Mouse (Mus musculus) kidney, adult 9 months (tissue): ENCODE data around the gene Elmsan1.

Experiments used
- DNase-seq: peaks from one replicate; pipeline ENCODE4 v3.0.0; 2022

Elmsan1 gene

GRCm38 (mm10) chr12:84214495-84215175, 4.0 kb downstream of the Elmsan1 start:
- no peak for DNase-seq

- peak; percentile 73 for DNase-seq
Measured at GRCm38 (mm10) chr12:84212297-84212696, 6.4 kb downstream of the Elmsan1 start.

GRCm38 (mm10) chr12:84211021-84211538, 7.6 kb downstream of the Elmsan1 start:
- no peak for DNase-seq

GRCm38 (mm10) chr12:84210288-84210687, 8.4 kb downstream of the Elmsan1 start:
- peak; percentile 73 for DNase-seq

- no peak for DNase-seq
Measured at GRCm38 (mm10) chr12:84209093-84209492, 9.6 kb downstream of the Elmsan1 start.

- no peak for DNase-seq
Measured at GRCm38 (mm10) chr12:84207209-84207817, 11.4 kb downstream of the Elmsan1 start.

- DNase-seq = peak; percentile 75
Measured at GRCm38 (mm10) chr12:84206525-84206924, 12.2 kb downstream of the Elmsan1 start.

GRCm38 (mm10) chr12:84205659-84206185, 13.0 kb downstream of the Elmsan1 start:
- no peak for DNase-seq

GRCm38 (mm10) chr12:84204662-84205061, 14.0 kb downstream of the Elmsan1 start:
- DNase-seq = no peak

GRCm38 (mm10) chr12:84203778-84204216, 14.9 kb downstream of the Elmsan1 start:
- DNase-seq = no peak

GRCm38 (mm10) chr12:84203170-84203777, 15.4 kb downstream of the Elmsan1 start:
- DNase-seq = no peak

- DNase-seq = no peak
Measured at GRCm38 (mm10) chr12:84202561-84202960, 16.1 kb downstream of the Elmsan1 start.

GRCm38 (mm10) chr12:84201686-84202484, 16.8 kb downstream of the Elmsan1 start:
- no peak for DNase-seq

- no peak for DNase-seq
Measured at GRCm38 (mm10) chr12:84201222-84201621, 17.5 kb downstream of the Elmsan1 start.

- DNase-seq = no peak
Measured at GRCm38 (mm10) chr12:84198880-84199279, 19.8 kb downstream of the Elmsan1 start.

- no peak for DNase-seq
Measured at GRCm38 (mm10) chr12:84198076-84198679, 20.5 kb downstream of the Elmsan1 start.

- no peak for DNase-seq
Measured at GRCm38 (mm10) chr12:84195195-84195594, 23.5 kb downstream of the Elmsan1 start.

GRCm38 (mm10) chr12:84194400-84195109, 24.1 kb downstream of the Elmsan1 start:
- DNase-seq = no peak

GRCm38 (mm10) chr12:84193642-84194399, 24.9 kb downstream of the Elmsan1 start:
- peak; percentile 96 for DNase-seq

- DNase-seq = no peak
Measured at GRCm38 (mm10) chr12:84192741-84193641, 25.7 kb downstream of the Elmsan1 start.
